Mouse (Mus musculus): ENCODE measurements around the gene Sdf4. TPM values are rescaled to one million over a fixed set of nuclear protein-coding genes. Genes with fewer than 3 reads are reported as not detected.

The Sdf4 gene
- polyA plus RNA-seq, 1 experiment, result 80.5 TPM

DNA sequence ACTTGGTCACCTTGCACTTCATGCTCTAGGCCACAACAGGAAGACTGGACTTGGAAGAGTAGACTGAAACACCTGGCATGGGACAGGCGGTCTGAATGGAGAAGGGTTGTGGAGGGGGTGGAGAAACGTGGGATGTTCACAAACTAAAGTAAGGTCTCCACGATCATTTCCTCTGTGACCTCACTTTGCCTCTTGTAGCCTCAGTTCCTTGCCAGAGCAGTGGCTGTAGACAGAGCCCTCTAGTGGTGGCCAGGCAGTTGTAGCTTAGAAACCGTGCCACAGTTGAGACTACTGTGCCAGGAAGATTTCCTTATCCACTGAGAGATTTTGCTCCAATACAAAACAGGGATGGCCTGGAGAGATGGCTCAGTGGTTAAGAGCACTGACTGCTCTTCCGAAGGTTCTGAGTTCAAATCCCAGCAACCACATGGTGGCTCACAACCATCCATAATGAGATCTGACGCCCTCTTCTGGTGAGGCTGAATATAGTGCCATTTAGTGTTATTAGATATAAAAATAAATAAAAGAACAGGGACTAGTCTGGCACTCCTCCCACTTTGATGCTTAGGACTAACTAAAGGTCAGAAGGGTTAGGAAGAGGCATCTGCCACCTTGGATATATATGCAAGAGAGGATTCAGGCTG is 40.9 kb downstream of the Sdf4 start:
- peaks cover 25% of the 10 kb centered on the region; the same call in 1 of the 2 replicates for H3K4me1 ChIP-seq (ENCODE audit: control insufficient read depth, insufficient read depth, insufficient read length, low read length)
- H3K27me3 ChIP-seq (ENCODE audit: control insufficient read depth, insufficient read depth, low read length), result no peaks in the 10 kb centered on the region
- H3K27ac ChIP-seq (ENCODE audit: insufficient read depth, low read depth, low read length), result peak overlapping the region; percentile 39
- 0 out of 2 replicates have a peak, but pooled peaks cover 5% of the 10 kb centered on the region for H3K36me3 ChIP-seq (ENCODE audit: control insufficient read depth, insufficient read depth, low read length)
- no peak overlapping the region for H3K4me3 ChIP-seq (ENCODE audit: low read depth, low read length)
- TF ChIP-seq POLR2A (IDR thresholded peaks at IDR 0.05; ENCODE audit: low read depth, low read length) (no peak), CTCF (IDR thresholded peaks at IDR 0.05; ENCODE audit: extremely low read depth, insufficient read length, insufficient replicate concordance, low read depth, low read length) (peak; percentile 84; the same call in 1 of the 2 replicates)
- WGBS, result 26% methylated on average over 6 of the region's 6 CpGs

DNA sequence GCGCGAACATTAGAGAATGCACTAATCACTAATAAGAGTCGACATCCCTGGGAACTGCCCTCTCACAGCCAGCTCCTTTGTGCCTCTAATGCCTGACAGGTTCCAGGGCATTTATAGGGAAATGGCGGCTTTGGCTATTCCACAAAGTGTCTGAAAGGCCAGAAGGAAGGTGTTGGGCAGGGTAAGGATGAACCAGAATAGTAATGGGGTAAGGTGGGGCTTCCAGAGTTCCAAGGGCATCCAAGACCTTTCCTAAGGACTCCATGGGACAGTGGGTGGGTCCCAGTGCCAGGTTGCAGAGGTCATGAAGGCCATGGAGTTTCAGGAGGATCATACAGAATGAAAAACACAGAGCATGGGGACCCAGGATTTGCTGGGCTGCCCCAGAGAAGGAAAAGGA is 41.6 kb downstream of the Sdf4 start:
- H3K27ac ChIP-seq (ENCODE audit: insufficient read depth, low read depth, low read length), result no peak overlapping the region
- no peaks in the 10 kb centered on the region for H3K27me3 ChIP-seq (ENCODE audit: control insufficient read depth, insufficient read depth, low read length)
- peaks cover 25% of the 10 kb centered on the region; the same call in 1 of the 2 replicates for H3K4me1 ChIP-seq (ENCODE audit: control insufficient read depth, insufficient read depth, insufficient read length, low read length)
- no peak overlapping the region for H3K4me3 ChIP-seq (ENCODE audit: low read depth, low read length)
- TF ChIP-seq POLR2A (IDR thresholded peaks at IDR 0.05; ENCODE audit: low read depth, low read length) (no peak), CTCF (IDR thresholded peaks at IDR 0.05; ENCODE audit: extremely low read depth, insufficient read length, insufficient replicate concordance, low read depth, low read length) (no peak)
- 0 out of 2 replicates have a peak, but pooled peaks cover 6% of the 10 kb centered on the region for H3K36me3 ChIP-seq (ENCODE audit: control insufficient read depth, insufficient read depth, low read length)
- 92% methylated on average over 4 of the region's 4 CpGs for WGBS

DNA sequence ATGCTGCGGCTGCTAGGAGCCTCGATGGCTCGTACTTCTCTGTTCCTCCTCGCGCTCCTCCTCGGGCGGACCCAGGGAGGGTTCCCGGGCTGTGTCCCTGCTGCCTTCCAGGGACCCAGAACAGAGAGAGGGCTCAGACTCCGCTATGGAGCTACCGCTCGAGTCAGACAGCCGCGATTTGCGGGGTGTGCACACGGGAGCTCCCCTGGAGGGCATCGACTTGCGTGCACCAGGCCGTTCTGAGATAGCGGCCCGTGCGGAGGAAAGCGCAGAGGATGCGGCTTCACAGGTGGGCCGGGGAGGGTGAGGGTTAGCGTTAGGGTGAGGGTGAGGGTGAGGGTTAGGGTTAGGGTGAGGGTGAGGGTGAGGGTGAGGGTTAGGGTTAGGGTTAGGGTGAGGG is 42.2 kb downstream of the Sdf4 start:
- Histone ChIP-seq H3K27ac (ENCODE audit: insufficient read depth, low read depth, low read length) (no peak overlapping the region), H3K36me3 (ENCODE audit: control insufficient read depth, insufficient read depth, low read length) (0 out of 2 replicates have a peak, but pooled peaks cover 6% of the 10 kb centered on the region), H3K27me3 (ENCODE audit: control insufficient read depth, insufficient read depth, low read length) (no peaks in the 10 kb centered on the region), H3K4me1 (ENCODE audit: control insufficient read depth, insufficient read depth, insufficient read length, low read length) (peaks cover 25% of the 10 kb centered on the region; the same call in 1 of the 2 replicates), H3K4me3 (ENCODE audit: low read depth, low read length) (peak overlapping the region; percentile 23)
- TF ChIP-seq CTCF (IDR thresholded peaks at IDR 0.05; ENCODE audit: extremely low read depth, insufficient read length, insufficient replicate concordance, low read depth, low read length) (no peak), POLR2A (IDR thresholded peaks at IDR 0.05; ENCODE audit: low read depth, low read length) (no peak)
- 75% methylated on average over 25 of the region's 25 CpGs for WGBS

DNA sequence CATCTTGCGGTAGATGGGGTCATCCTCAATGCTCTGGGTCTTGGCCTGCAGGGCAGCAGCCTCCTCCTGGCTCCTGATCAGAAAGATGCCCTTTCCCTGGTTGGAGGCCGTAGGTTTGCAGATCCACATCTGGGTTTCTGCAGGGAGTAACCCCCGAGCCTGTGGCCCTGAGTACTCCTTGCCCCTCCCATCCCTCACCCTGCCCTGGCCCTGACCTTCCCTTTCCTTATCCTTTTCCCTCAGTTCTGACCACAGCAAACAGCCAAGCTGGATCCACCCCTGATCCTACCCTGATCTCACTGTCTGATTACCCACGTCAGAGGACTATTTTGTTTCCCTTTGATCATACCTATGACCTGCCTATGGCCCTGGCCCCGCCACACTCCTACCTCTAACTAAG is 52.1 kb downstream of the Sdf4 start:
- Histone ChIP-seq H3K27ac (ENCODE audit: insufficient read depth, low read depth, low read length) (no peak overlapping the region), H3K4me3 (ENCODE audit: low read depth, low read length) (no peak overlapping the region), H3K27me3 (ENCODE audit: control insufficient read depth, insufficient read depth, low read length) (no peaks in the 10 kb centered on the region), H3K36me3 (ENCODE audit: control insufficient read depth, insufficient read depth, low read length) (peaks cover 2% of the 10 kb centered on the region; the same call in 1 of the 2 replicates), H3K4me1 (ENCODE audit: control insufficient read depth, insufficient read depth, insufficient read length, low read length) (peaks cover 7% of the 10 kb centered on the region; the same call in 1 of the 2 replicates)
- 68% methylated on average over 5 of the region's 5 CpGs for WGBS
- TF ChIP-seq POLR2A (IDR thresholded peaks at IDR 0.05; ENCODE audit: low read depth, low read length) (no peak), CTCF (IDR thresholded peaks at IDR 0.05; ENCODE audit: extremely low read depth, insufficient read length, insufficient replicate concordance, low read depth, low read length) (no peak)

DNA sequence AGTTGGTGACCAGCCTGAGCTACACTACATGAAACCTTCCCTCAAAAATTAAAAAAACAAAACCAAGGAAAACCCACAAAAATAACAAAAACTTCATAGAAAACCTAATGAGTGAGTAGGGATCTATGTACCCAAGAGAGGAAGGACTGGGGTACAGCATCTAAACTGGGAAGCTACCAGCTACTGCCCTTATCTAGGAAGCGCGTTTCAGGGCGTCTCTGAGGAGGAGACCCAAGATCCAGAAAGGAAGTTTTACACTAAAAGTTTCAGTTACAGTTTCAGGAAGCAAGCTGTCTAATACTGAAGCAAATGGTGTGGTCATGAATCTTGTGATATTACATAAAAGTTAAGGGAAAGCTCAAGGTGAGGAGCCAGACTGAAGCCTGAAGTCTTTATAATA is 57.1 kb downstream of the Sdf4 start:
- peaks cover 22% of the 10 kb centered on the region for H3K4me1 ChIP-seq (ENCODE audit: control insufficient read depth, insufficient read depth, insufficient read length, low read length)
- H3K27me3 ChIP-seq (ENCODE audit: control insufficient read depth, insufficient read depth, low read length), result no peaks in the 10 kb centered on the region
- WGBS, result 22% methylated on average over 3 of the region's 3 CpGs
- H3K36me3 ChIP-seq (ENCODE audit: control insufficient read depth, insufficient read depth, low read length), result peaks cover 17% of the 10 kb centered on the region
- no peak overlapping the region for H3K27ac ChIP-seq (ENCODE audit: insufficient read depth, low read depth, low read length)
- TF ChIP-seq CTCF (IDR thresholded peaks at IDR 0.05; ENCODE audit: extremely low read depth, insufficient read length, insufficient replicate concordance, low read depth, low read length), result no peak
- no peak for TF ChIP-seq POLR2A (IDR thresholded peaks at IDR 0.05; ENCODE audit: low read depth, low read length)
- H3K4me3 ChIP-seq (ENCODE audit: low read depth, low read length), result no peak overlapping the region

DNA sequence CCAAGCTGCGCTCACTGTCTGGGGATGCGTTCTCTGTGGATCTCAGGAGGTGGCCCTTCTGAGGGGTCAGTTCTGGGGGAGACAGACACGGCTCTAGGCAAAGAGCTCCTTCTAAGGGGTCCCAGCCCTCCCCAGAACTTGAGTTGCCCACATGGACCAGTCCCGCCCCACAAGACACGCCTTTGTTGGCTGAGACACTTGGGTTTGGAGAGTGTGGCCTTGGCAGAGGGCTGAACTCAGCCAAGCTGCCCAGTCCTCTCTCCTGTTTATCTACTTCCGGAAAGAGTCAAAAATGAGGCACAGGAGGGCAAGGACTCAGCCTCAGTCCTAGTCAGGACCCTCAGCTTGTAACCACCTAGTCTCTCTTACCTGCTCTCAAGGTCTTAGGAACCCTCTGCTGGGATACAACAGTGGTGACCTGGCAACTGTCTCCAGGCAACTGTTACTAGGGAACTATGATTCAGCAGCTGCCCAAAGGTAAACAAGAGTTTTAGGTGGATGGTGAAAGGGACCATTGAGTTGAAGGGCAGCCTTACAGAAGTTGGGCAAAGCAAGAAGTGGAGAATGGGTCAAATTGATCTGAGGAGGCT is 57.8 kb downstream of the Sdf4 start:
- peaks cover 17% of the 10 kb centered on the region for H3K36me3 ChIP-seq (ENCODE audit: control insufficient read depth, insufficient read depth, low read length)
- H3K27me3 ChIP-seq (ENCODE audit: control insufficient read depth, insufficient read depth, low read length), result no peaks in the 10 kb centered on the region
- WGBS, result 36% methylated on average over 6 of the region's 6 CpGs
- TF ChIP-seq CTCF (IDR thresholded peaks at IDR 0.05; ENCODE audit: extremely low read depth, insufficient read length, insufficient replicate concordance, low read depth, low read length) (no peak), POLR2A (IDR thresholded peaks at IDR 0.05; ENCODE audit: low read depth, low read length) (no peak)
- H3K4me1 ChIP-seq (ENCODE audit: control insufficient read depth, insufficient read depth, insufficient read length, low read length), result peaks cover 21% of the 10 kb centered on the region
- no peak overlapping the region for H3K4me3 ChIP-seq (ENCODE audit: low read depth, low read length)
- no peak overlapping the region for H3K27ac ChIP-seq (ENCODE audit: insufficient read depth, low read depth, low read length)

DNA sequence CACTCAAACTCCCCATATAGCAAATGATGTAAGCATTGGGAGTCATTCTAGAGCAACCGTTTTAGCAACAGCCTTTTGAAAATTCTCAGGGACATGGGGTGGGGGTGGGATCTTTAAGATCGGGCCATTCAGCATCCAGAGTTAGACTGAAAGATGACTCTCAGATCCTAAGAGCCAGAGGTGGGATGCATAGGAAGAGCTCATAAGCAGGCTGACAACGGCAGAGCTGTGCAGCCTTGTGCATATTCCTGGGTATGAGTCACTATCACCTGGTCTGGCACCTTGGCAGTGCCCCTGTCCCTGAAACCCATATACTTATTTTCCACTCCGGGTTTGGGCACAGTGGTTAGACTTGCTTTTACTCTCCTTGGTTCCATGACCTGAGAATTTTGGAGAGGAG is 60.4 kb downstream of the Sdf4 start:
- no peak for TF ChIP-seq CTCF (IDR thresholded peaks at IDR 0.05; ENCODE audit: extremely low read depth, insufficient read length, insufficient replicate concordance, low read depth, low read length)
- Histone ChIP-seq H3K27me3 (ENCODE audit: control insufficient read depth, insufficient read depth, low read length) (no peaks in the 10 kb centered on the region), H3K4me3 (ENCODE audit: low read depth, low read length) (no peak overlapping the region), H3K36me3 (ENCODE audit: control insufficient read depth, insufficient read depth, low read length) (peaks cover 19% of the 10 kb centered on the region), H3K4me1 (ENCODE audit: control insufficient read depth, insufficient read depth, insufficient read length, low read length) (peaks cover 21% of the 10 kb centered on the region), H3K27ac (ENCODE audit: insufficient read depth, low read depth, low read length) (peak overlapping the region; percentile 98)
- 52% methylated on average over 4 of the region's 4 CpGs for WGBS
